Mouse (Mus musculus): Measurements from ENCODE around the gene Tsfm. TPM values are rescaled to one million over a fixed set of nuclear protein-coding genes. Genes with fewer than 3 reads are reported as not detected.

The Tsfm gene
- total and polyA plus RNA-seq, 2 experiments from 2014 or later: 82.5 to 94.6 TPM

GRCm38 (mm10) chr10:126977076-126977475, 53.6 kb downstream of the Tsfm start:
- TF ChIP-seq CTCF (IDR thresholded peaks at IDR 0.05; ENCODE audit: low read depth): no peak
- no peak for TF ChIP-seq EP300 (IDR thresholded peaks at IDR 0.05; ENCODE audit: low read depth)
- Histone ChIP-seq H3K36me3 (replicated peaks; ENCODE audit: control insufficient read depth, insufficient read depth, low read length) (no peaks in the 10 kb centered on the region), H3K4me1 (ENCODE audit: control insufficient read depth, insufficient read depth) (peaks cover 22% of the 10 kb centered on the region), H3K9me3 (replicated peaks; ENCODE audit: control insufficient read depth, low read length) (no peaks in the 10 kb centered on the region), H3K4me3 (ENCODE audit: low read depth, low read length) (no peak overlapping the region), H3K27me3 (ENCODE audit: control insufficient read depth, insufficient read depth, low read length) (no peaks in the 10 kb centered on the region), H3K4me2 (ENCODE audit: low read depth, low read length) (no peak overlapping the region), H3K27ac (ENCODE audit: low read depth) (no peak overlapping the region), H3K9ac (replicated peaks; ENCODE audit: low read depth, low read length) (no peak overlapping the region)
- 57% methylated on average over 4 of the region's 4 CpGs for WGBS
- DNase-seq (ENCODE audit: low spot score): peak; percentile 38
- no peak for ATAC-seq (ENCODE audit: insufficient read depth, low read depth)

DNA sequence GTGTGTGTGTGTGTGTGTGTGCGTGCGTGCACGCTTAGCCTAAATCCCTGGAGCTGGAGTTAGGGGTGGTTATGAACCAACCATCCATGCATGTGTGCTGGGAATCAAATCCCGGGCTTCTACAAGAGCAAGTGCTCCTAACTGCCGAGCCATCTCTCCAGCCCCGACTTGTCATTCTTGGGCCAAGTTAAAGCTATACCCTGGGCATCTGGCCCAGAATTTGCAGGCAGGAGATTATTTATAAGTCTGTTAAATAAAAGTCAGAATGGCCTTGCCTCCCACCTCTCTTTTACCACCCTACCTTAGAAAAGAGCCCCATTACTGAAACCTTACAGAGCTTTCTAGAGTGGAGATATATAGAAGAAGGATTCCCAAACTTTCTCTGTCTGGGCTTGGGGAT, 54.9 kb downstream of the Tsfm start:
- H3K36me3 ChIP-seq (replicated peaks; ENCODE audit: control insufficient read depth, insufficient read depth, low read length): no peaks in the 10 kb centered on the region
- 70% methylated on average over 6 of the region's 6 CpGs for WGBS

DNA sequence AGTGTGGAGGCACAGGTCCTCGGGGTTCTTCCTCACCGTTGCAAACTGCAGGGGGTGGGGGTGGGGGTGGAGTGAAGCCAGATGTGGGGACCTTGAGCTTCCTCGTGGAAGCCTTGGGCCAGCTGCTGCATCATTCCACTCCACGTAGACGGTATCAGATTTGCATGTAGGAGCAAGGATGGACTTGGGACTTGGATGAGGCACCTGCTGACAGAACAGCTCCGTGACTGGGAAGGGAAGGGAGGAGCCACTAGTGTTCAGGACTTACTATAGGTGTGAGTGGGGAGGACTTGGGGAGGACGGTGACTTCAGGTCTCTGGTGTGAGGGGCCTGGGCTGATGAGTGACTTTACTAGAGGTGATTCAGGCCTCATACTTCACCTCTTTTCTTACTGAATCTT, 57.7 kb downstream of the Tsfm start:
- ATAC-seq (ENCODE audit: insufficient read depth, low read depth) (no peak), DNase-seq (ENCODE audit: low spot score) (no peak)
- no peaks in the 10 kb centered on the region for H3K9me3 ChIP-seq (replicated peaks; ENCODE audit: control insufficient read depth, low read length)
- no peak overlapping the region for H3K4me2 ChIP-seq (ENCODE audit: low read depth, low read length)
- no peak overlapping the region for H3K4me3 ChIP-seq (ENCODE audit: low read depth, low read length)
- H3K36me3 ChIP-seq (replicated peaks; ENCODE audit: control insufficient read depth, insufficient read depth, low read length): no peaks in the 10 kb centered on the region
- TF ChIP-seq EP300 (IDR thresholded peaks at IDR 0.05; ENCODE audit: low read depth) (no peak), CTCF (IDR thresholded peaks at IDR 0.05; ENCODE audit: low read depth) (no peak)
- no peak overlapping the region for H3K9ac ChIP-seq (replicated peaks; ENCODE audit: low read depth, low read length)
- H3K27ac ChIP-seq (ENCODE audit: low read depth): no peak overlapping the region; the same call in 1 of the 2 replicates
- 31% methylated on average over 7 of the region's 7 CpGs for WGBS
- no peaks in the 10 kb centered on the region for H3K27me3 ChIP-seq (ENCODE audit: control insufficient read depth, insufficient read depth, low read length)
- H3K4me1 ChIP-seq (ENCODE audit: control insufficient read depth, insufficient read depth): peaks cover 17% of the 10 kb centered on the region

More for the DNA sequence above, 54.9 kb downstream of the Tsfm start:
- ATAC-seq (ENCODE audit: insufficient read depth, low read depth) (no peak), DNase-seq (ENCODE audit: low spot score) (no peak)
- peaks cover 17% of the 10 kb centered on the region for H3K4me1 ChIP-seq (ENCODE audit: control insufficient read depth, insufficient read depth)
- no peaks in the 10 kb centered on the region for H3K9me3 ChIP-seq (replicated peaks; ENCODE audit: control insufficient read depth, low read length)
- no peak overlapping the region for H3K4me2 ChIP-seq (ENCODE audit: low read depth, low read length)
- no peak overlapping the region; the same call in 1 of the 2 replicates for H3K27ac ChIP-seq (ENCODE audit: low read depth)
- H3K4me3 ChIP-seq (ENCODE audit: low read depth, low read length): no peak overlapping the region
- no peak for TF ChIP-seq CTCF (IDR thresholded peaks at IDR 0.05; ENCODE audit: low read depth)
- no peak for TF ChIP-seq EP300 (IDR thresholded peaks at IDR 0.05; ENCODE audit: low read depth)
- no peaks in the 10 kb centered on the region for H3K27me3 ChIP-seq (ENCODE audit: control insufficient read depth, insufficient read depth, low read length)
- H3K9ac ChIP-seq (replicated peaks; ENCODE audit: low read depth, low read length): no peak overlapping the region

DNA sequence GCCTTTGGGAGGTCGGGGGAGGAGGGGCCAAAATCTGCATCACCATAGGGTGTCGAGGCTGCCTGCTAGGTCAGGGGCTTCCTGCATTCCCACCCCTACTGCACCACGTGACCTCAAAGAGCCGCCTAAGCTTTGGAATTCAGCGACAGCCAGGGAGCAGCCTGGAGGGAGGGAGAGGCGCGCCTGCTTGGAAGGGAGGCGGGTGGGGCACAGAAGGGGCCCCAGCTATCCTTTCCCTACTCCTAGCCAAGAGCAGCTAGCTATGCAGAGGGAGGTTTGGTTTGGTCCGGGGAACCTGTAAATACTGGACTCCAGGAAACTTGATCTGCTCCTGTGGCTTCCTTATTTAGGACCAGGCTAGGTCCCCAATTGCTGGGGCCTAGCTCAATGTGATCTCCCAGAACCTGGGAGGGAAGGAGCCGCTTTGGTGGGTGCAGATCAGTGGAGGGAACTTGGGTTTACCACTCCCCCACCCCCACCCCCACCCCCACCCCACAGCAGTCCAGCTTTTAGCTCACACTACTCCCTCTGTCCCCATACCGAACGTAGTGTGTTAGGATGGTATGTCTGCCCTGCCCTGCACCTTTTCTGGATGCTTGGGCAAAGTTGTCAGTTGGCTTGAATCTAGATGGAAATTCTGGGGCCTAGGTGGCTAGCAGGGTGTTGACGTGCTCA, 58.5 kb downstream of the Tsfm start:
- no peak for TF ChIP-seq EP300 (IDR thresholded peaks at IDR 0.05; ENCODE audit: low read depth)
- TF ChIP-seq CTCF (IDR thresholded peaks at IDR 0.05; ENCODE audit: low read depth): no peak
- DNase-seq (ENCODE audit: low spot score): peak; percentile 90
- Histone ChIP-seq H3K9ac (replicated peaks; ENCODE audit: low read depth, low read length) (no peak overlapping the region), H3K9me3 (replicated peaks; ENCODE audit: control insufficient read depth, low read length) (no peaks in the 10 kb centered on the region), H3K4me2 (ENCODE audit: low read depth, low read length) (no peak overlapping the region), H3K27ac (ENCODE audit: low read depth) (peak overlapping the region; percentile 74), H3K4me3 (ENCODE audit: low read depth, low read length) (no peak overlapping the region), H3K36me3 (replicated peaks; ENCODE audit: control insufficient read depth, insufficient read depth, low read length) (no peaks in the 10 kb centered on the region), H3K27me3 (ENCODE audit: control insufficient read depth, insufficient read depth, low read length) (no peaks in the 10 kb centered on the region), H3K4me1 (ENCODE audit: control insufficient read depth, insufficient read depth) (peaks cover 14% of the 10 kb centered on the region)
- WGBS: 20% methylated on average over 13 of the region's 13 CpGs
- peak; percentile 92 for ATAC-seq (ENCODE audit: insufficient read depth, low read depth)

DNA sequence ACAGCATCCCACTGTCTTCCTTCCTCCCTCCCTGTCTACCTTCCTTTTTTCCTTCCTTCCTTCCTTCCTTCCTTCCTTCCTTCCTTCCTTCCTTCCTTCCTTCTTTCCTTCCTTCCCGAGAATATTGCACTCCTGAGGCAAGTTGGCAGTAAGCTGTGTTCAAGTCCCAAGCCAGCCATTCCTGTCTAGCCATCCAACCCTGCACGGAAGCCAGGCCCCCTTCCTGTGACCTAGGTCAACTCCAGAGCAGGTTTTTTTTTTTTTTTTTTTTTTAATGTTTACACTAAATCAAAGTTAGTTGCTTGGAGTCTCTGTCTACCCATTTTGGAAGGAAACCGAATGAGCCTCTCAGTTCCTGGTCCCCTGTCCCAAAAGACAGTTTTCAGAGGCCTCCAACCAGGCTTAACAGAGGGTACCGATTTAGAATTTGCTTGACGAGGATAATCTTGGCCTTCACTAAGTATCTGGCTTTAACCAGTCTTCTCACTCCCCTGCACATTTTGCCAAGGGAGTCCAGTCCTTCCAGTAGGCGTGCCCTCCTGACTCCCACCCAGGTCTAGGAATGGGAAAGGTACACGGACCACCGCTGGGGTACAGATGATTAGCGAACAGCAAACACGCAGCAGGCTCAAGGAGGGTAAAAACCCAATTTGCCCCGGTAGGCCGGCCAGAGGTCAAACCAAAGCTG, 59.1 kb downstream of the Tsfm start:
- Histone ChIP-seq H3K4me3 (ENCODE audit: low read depth, low read length) (no peak overlapping the region), H3K9ac (replicated peaks; ENCODE audit: low read depth, low read length) (no peak overlapping the region), H3K4me2 (ENCODE audit: low read depth, low read length) (no peak overlapping the region), H3K27ac (ENCODE audit: low read depth) (peak overlapping the region; percentile 74), H3K9me3 (replicated peaks; ENCODE audit: control insufficient read depth, low read length) (no peaks in the 10 kb centered on the region), H3K4me1 (ENCODE audit: control insufficient read depth, insufficient read depth) (peaks cover 14% of the 10 kb centered on the region), H3K36me3 (replicated peaks; ENCODE audit: control insufficient read depth, insufficient read depth, low read length) (no peaks in the 10 kb centered on the region), H3K27me3 (ENCODE audit: control insufficient read depth, insufficient read depth, low read length) (no peaks in the 10 kb centered on the region)
- DNase-seq (ENCODE audit: low spot score) (no peak), ATAC-seq (ENCODE audit: insufficient read depth, low read depth) (no peak; the same call in 1 of the 2 replicates)
- 15% methylated on average over 12 of the region's 12 CpGs for whole genome bisulfite sequencing
- TF ChIP-seq CTCF (IDR thresholded peaks at IDR 0.05; ENCODE audit: low read depth) (no peak), EP300 (IDR thresholded peaks at IDR 0.05; ENCODE audit: low read depth) (no peak)
